Mouse (Mus musculus) lung, embryonic 16.5 days (tissue): Measurements from ENCODE around the gene Hmox1. TPM values are rescaled to one million over a fixed set of nuclear protein-coding genes. Genes with fewer than 3 reads are reported as not detected.

Experiments used
- ATAC-seq: fragments of 200-750 bp; cut with Nextera tagmentation; 2 replicates; pipeline ENCODE4 v1.8.0; 2017; ENCODE audit warnings: low read depth, mild to moderate bottlenecking, moderate library complexity
- H3K27ac ChIP-seq: fragments of 300-500 bp; sonication (generic); 2 replicates; pipeline ENCODE4 v1.5.1; 2014; ENCODE audit warnings: mild to moderate bottlenecking, control low read depth, low read length
- H3K27me3 ChIP-seq: fragments of 300-500 bp; sonication (generic); 2 replicates; pipeline ENCODE4 v1.6.1; 2014; ENCODE audit warnings: low read depth, low read length, mixed read lengths; ENCODE audit not compliant: control insufficient read depth, insufficient read depth
- H3K36me3 ChIP-seq: fragments of 300-500 bp; sonication (generic); 2 replicates; pipeline ENCODE4 v1.6.1; 2014; ENCODE audit warnings: low read length; ENCODE audit not compliant: control insufficient read depth, insufficient read depth
- H3K4me1 ChIP-seq: fragments of 300-500 bp; sonication (generic); replicated peaks from 2 replicates; pipeline ENCODE4 v1.6.1; 2014; ENCODE audit warnings: low read length, mixed read lengths; ENCODE audit not compliant: control insufficient read depth, insufficient read depth
- H3K4me2 ChIP-seq: fragments of 300-500 bp; sonication (generic); 2 replicates; pipeline ENCODE4 v1.6.1; 2014; ENCODE audit warnings: low read depth, low read length, control low read depth
- H3K4me3 ChIP-seq: fragments of 300-500 bp; sonication (generic); 2 replicates; pipeline ENCODE4 v1.5.1; 2014; ENCODE audit warnings: mild to moderate bottlenecking, low read length, control low read depth
- H3K9ac ChIP-seq: fragments of 300-500 bp; sonication (generic); 2 replicates; pipeline ENCODE4 v1.6.1; 2014; ENCODE audit warnings: low read length, control low read depth
- H3K9me3 ChIP-seq: fragments of 300-500 bp; sonication (generic); 2 replicates; pipeline ENCODE4 v1.6.1; 2016; ENCODE audit warnings: low read length; ENCODE audit not compliant: control insufficient read depth
- WGBS: fragments of 180-500 bp; shearing (Covaris S2); extraction: QIAGEN DNeasy Blood & Tissue Kit; methylation state at CpG from one replicate; pipeline ENCODE4 v1.1.7; 2014; 5-methylcytosine and 5-hydroxymethylcytosine counted together
- polyA plus RNA-seq: library from polyadenylated mRNA; unstranded; fragments of >200 nt; fragmentation: Nextera tagmentation; extraction: Ambion mirVana; gene quantifications from 2 replicates; pipeline ENCODE4 v1.2.1, GENCODE M21; 2015

Gene Hmox1
- polyA plus RNA-seq, 1 experiment from 2014 or later = 36.5 TPM

- H3K4me1 ChIP-seq = peaks cover 11% of the 10 kb centered on the region
- under 1% methylated on average over 59 of the region's 59 CpGs for WGBS
- H3K9ac ChIP-seq = peak within 1 kb of the TSS; percentile 89
- no peaks in the 10 kb centered on the region for H3K9me3 ChIP-seq
- H3K27me3 ChIP-seq = no peaks in the 10 kb centered on the region
- ATAC-seq = peak; percentile 99
- peaks cover 24% of the 10 kb centered on the region for H3K36me3 ChIP-seq
- peak within 1 kb of the TSS; percentile 88 for H3K4me2 ChIP-seq
- peak within 1 kb of the TSS; percentile 84 for H3K27ac ChIP-seq
- H3K4me3 ChIP-seq = peak within 1 kb of the TSS; percentile 81
Measured at GRCm38 (mm10) chr8:75109236-75109967, 16.0 kb downstream of the Hmox1 start, which contains the start of gene Mcm5. Gene Mcm5, plus strand, starts transcription at chr8:75109569.

GRCm38 (mm10) chr8:75110093-75110492, 16.7 kb downstream of the Hmox1 start:
- 6% methylated on average over 13 of the region's 13 CpGs for WGBS
- H3K9ac ChIP-seq = peak overlapping the region; percentile 81

GRCm38 (mm10) chr8:75118505-75118904, 25.1 kb downstream of the Hmox1 start:
- Histone ChIP-seq H3K27ac (no peak overlapping the region), H3K9ac (no peak overlapping the region), H3K27me3 (no peaks in the 10 kb centered on the region), H3K4me3 (no peak overlapping the region), H3K36me3 (peaks cover 64% of the 10 kb centered on the region), H3K4me2 (no peak overlapping the region), H3K4me1 (no peaks in the 10 kb centered on the region), H3K9me3 (no peaks in the 10 kb centered on the region)
- ATAC-seq = no peak
- 93% methylated on average over 1 of the region's 1 CpGs for WGBS

More at GRCm38 (mm10) chr8:75110093-75110492, 16.7 kb downstream of the Hmox1 start:
- no peaks in the 10 kb centered on the region for H3K9me3 ChIP-seq
- no peaks in the 10 kb centered on the region for H3K27me3 ChIP-seq
- ATAC-seq = no peak
- peaks cover 11% of the 10 kb centered on the region for H3K4me1 ChIP-seq
- H3K36me3 ChIP-seq = peaks cover 27% of the 10 kb centered on the region
- H3K4me3 ChIP-seq = peak overlapping the region; percentile 81
- peak overlapping the region; percentile 88 for H3K4me2 ChIP-seq
- no peak overlapping the region for H3K27ac ChIP-seq

GRCm38 (mm10) chr8:75119287-75119686, 25.9 kb downstream of the Hmox1 start:
- WGBS = 93% methylated on average over 2 of the region's 2 CpGs
- Histone ChIP-seq H3K36me3 (peaks cover 60% of the 10 kb centered on the region), H3K4me1 (no peaks in the 10 kb centered on the region)

GRCm38 (mm10) chr8:75119747-75120146, 26.3 kb downstream of the Hmox1 start:
- no peak overlapping the region for H3K4me3 ChIP-seq
- H3K36me3 ChIP-seq = peaks cover 62% of the 10 kb centered on the region
- H3K27ac ChIP-seq = no peak overlapping the region
- WGBS = 93% methylated on average over 2 of the region's 2 CpGs
- no peak for ATAC-seq
- H3K9ac ChIP-seq = no peak overlapping the region
- no peaks in the 10 kb centered on the region for H3K9me3 ChIP-seq
- no peak overlapping the region for H3K4me2 ChIP-seq
- no peaks in the 10 kb centered on the region for H3K27me3 ChIP-seq
- H3K4me1 ChIP-seq = no peaks in the 10 kb centered on the region

More at GRCm38 (mm10) chr8:75119287-75119686, 25.9 kb downstream of the Hmox1 start:
- H3K27me3 ChIP-seq = no peaks in the 10 kb centered on the region
- no peak overlapping the region for H3K9ac ChIP-seq
- no peaks in the 10 kb centered on the region for H3K9me3 ChIP-seq
- H3K27ac ChIP-seq = no peak overlapping the region
- H3K4me3 ChIP-seq = no peak overlapping the region
- no peak overlapping the region for H3K4me2 ChIP-seq
- ATAC-seq = no peak

GRCm38 (mm10) chr8:75127406-75127805, 34.0 kb downstream of the Hmox1 start:
- no peaks in the 10 kb centered on the region for H3K9me3 ChIP-seq
- WGBS = 81% methylated on average over 1 of the region's 1 CpGs
- peaks cover 51% of the 10 kb centered on the region for H3K36me3 ChIP-seq
- no peaks in the 10 kb centered on the region for H3K4me1 ChIP-seq
- H3K9ac ChIP-seq = no peak overlapping the region
- H3K27ac ChIP-seq = no peak overlapping the region
- ATAC-seq = no peak
- H3K4me3 ChIP-seq = no peak overlapping the region
- H3K27me3 ChIP-seq = no peaks in the 10 kb centered on the region
- H3K4me2 ChIP-seq = no peak overlapping the region

GRCm38 (mm10) chr8:75132485-75132884, 39.1 kb downstream of the Hmox1 start:
- no peaks in the 10 kb centered on the region for H3K9me3 ChIP-seq
- no peak overlapping the region for H3K9ac ChIP-seq
- no peak overlapping the region for H3K4me3 ChIP-seq
- 9% methylated on average over 3 of the region's 3 CpGs for WGBS
- no peaks in the 10 kb centered on the region for H3K27me3 ChIP-seq
- H3K27ac ChIP-seq = no peak overlapping the region
- no peak for ATAC-seq
- H3K36me3 ChIP-seq = peaks cover 15% of the 10 kb centered on the region
- no peaks in the 10 kb centered on the region for H3K4me1 ChIP-seq
- H3K4me2 ChIP-seq = no peak overlapping the region

- Histone ChIP-seq H3K27me3 (no peaks in the 10 kb centered on the region), H3K4me2 (no peak overlapping the region), H3K9ac (no peak overlapping the region), H3K9me3 (no peaks in the 10 kb centered on the region), H3K4me1 (peaks cover 3% of the 10 kb centered on the region; the same call in 1 of the 2 replicates), H3K4me3 (no peak overlapping the region), H3K27ac (no peak overlapping the region), H3K36me3 (peaks cover 8% of the 10 kb centered on the region; the same call in 1 of the 2 replicates)
- ATAC-seq = no peak
- WGBS = 93% methylated on average over 2 of the region's 2 CpGs
Measured at GRCm38 (mm10) chr8:75133399-75133798, 40.0 kb downstream of the Hmox1 start.

- Histone ChIP-seq H3K4me1 (peaks cover 3% of the 10 kb centered on the region; the same call in 1 of the 2 replicates), H3K27me3 (no peaks in the 10 kb centered on the region), H3K27ac (no peak overlapping the region), H3K9ac (no peak overlapping the region), H3K9me3 (no peaks in the 10 kb centered on the region), H3K4me2 (no peak overlapping the region), H3K36me3 (0 out of 2 replicates have a peak, but pooled peaks cover 2% of the 10 kb centered on the region), H3K4me3 (no peak overlapping the region)
- WGBS = 0% methylated on average over 2 of the region's 2 CpGs
- peak; percentile 89 for ATAC-seq
Measured at GRCm38 (mm10) chr8:75134603-75135391, 41.4 kb downstream of the Hmox1 start.
